Mouse (Mus musculus): Measurements from ENCODE around the gene Trpc4ap.

The Trpc4ap gene

DNA sequence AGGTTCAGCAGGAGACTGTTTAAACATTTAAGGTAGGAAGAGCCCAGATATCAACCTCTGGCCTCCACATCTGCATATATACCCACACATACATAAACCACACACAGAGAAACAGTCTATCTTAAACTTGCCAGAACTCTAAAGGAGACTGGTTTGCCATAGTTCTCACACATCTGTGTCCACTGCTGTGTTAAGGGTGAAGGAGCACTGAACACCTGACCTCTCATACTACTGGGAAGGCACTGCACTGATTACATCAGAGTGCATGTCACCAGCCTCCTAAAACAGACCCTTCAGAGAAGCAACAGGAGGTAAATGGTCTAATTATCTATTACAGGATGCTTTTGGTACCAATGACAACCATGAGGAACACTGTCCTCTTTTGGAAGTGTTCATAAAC, 55.3 kb downstream of the Trpc4ap start:
- no peak for DNase-seq

- DNase-seq = no peak
These were observed 56.2 kb downstream of the Trpc4ap start for GRCm38 (mm10) chr2:155635961-155636360.

DNA sequence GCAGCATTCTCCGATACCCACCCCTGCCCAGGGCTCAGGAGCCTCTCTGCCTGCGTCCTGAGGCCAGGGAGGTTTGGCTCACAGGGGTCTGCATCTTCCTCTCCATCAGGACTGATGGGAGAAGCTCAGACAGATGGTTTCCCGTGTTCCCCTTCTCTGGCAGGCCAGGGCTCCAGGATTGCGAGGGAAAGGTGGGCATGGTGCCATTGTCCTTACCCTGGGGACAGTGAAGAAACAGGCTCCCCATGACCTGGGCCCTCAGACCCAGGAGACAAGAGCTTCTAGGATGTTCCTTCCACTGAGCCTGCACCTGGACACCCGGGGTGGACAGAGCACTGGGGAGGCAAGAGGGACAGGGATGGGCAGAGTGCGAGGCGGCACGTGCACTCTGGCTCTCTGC, 57.6 kb downstream of the Trpc4ap start:
- DNase-seq = no peak

DNA sequence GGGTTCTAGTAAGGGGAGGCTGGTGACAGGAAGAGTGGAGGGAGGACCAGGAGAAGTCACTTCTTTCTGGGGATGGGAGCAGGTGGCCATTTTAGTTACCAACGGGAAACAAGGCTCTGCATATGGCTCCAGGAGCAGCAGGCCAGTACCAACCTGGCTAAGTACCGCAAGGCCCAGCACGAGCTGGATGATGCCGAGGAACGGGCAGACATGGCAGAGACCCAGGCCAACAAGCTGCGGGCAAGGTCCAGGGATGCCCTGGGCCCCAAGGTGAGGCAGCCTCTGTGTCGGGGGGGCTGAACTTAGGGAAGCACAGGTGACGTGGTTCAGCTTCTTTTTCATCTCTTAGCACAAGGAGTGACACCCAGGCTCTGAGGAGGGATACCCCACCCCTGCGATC, 58.5 kb downstream of the Trpc4ap start:
- DNase-seq = no peak

- DNase-seq = no peak
These were observed 59.1 kb downstream of the Trpc4ap start for GRCm38 (mm10) chr2:155633121-155633520.

DNA sequence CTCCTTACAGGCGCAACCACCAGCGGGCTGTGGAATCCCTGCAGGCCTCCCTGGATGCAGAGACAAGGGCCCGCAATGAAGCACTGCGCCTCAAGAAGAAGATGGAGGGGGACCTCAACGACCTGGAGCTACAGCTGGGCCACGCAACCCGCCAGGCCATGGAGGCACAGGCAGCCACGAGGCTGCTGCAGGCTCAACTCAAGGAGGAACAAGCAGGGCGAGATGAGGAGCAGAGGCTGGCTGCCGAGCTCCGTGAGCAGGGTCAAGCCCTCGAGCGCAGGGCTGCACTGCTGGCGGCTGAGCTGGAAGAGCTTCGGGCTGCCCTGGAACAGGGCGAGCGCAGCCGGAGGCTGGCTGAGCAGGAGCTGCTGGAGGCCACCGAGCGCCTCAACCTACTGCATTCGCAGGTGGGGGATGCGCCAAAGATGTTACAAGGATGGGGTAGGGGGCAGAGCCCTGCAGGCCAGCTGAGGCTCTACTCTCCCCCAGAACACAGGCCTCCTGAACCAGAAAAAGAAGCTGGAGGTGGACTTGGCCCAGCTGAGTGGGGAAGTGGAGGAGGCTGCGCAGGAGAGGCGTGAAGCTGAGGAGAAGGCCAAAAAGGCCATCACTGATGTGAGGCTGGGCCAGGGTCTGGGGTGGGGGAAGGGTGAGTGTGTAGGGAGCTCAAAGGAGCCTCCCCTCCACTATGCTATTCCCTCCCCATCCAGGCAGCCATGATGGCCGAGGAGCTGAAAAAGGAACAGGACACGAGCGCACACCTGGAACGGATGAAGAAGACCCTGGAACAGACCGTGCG, 59.8 kb downstream of the Trpc4ap start:
- no peak for DNase-seq

DNA sequence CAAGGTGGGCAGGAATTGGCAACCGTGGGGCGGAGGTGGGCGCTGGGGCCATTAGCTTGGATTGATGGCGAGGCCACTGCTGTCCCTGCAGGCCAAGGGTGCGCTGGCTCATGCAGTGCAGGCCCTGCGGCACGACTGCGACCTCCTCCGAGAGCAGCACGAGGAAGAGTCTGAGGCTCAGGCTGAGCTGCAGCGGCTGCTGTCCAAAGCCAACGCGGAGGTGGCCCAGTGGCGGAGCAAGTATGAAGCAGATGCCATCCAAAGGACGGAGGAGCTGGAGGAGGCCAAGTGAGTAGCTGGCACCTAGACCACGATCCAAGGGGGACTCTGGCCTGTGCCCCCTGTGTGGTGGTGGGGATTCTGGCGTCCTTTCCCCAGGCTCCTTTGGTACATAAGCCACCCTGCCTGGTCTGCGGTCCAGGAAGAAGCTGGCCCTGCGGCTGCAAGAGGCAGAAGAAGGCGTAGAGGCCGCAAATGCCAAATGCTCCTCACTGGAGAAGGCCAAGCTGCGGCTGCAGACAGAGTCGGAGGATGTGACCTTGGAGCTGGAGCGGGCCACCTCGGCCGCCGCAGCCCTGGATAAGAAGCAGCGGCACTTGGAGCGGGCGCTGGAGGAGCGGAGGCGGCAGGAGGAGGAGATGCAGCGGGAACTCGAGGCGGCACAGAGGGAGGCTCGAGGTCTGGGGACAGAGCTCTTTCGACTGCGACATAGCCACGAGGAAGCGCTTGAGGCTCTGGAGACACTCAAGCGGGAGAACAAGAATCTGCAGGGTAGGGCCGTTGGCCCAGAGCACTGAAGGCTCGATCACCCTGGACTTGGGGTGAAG, 61.4 kb downstream of the Trpc4ap start:
- DNase-seq = no peak

DNA sequence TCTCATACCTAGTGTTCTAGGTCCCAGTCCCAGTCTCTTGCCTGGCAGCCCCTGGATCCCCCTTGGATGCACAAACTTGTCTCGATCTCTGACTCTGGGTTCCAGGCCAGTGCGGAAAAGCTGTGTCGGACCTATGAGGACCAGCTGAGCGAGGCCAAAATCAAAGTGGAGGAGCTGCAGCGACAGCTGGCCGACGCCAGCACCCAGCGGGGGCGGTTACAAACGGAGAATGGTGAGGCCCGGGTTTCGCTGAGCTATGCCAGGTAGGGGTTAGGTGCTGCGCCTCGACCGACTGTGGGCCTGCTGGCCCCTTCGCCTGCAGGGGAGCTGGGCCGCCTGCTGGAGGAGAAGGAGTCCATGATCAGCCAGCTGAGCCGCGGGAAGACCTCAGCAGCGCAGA, 62.0 kb downstream of the Trpc4ap start:
- DNase-seq = no peak

GRCm38 (mm10) chr2:155629231-155629661, 62.9 kb downstream of the Trpc4ap start:
- peak; percentile 25 for DNase-seq

DNA sequence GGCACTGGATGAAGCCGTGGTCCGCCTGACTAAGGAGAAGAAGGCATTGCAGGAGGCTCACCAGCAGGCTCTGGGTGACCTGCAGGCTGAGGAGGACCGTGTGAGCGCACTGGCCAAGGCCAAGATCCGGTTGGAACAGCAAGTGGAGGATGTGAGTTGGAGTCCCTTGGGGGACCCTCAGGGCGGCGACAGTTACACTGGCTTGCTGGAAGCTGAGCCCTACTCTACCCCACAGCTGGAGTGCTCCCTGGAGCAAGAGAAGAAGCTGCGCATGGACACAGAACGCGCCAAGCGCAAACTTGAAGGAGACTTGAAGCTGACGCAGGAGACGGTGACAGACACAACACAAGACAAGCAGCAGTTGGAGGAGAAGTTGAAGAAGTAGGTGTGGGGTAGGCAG, 63.7 kb downstream of the Trpc4ap start:
- no peak for DNase-seq

DNA sequence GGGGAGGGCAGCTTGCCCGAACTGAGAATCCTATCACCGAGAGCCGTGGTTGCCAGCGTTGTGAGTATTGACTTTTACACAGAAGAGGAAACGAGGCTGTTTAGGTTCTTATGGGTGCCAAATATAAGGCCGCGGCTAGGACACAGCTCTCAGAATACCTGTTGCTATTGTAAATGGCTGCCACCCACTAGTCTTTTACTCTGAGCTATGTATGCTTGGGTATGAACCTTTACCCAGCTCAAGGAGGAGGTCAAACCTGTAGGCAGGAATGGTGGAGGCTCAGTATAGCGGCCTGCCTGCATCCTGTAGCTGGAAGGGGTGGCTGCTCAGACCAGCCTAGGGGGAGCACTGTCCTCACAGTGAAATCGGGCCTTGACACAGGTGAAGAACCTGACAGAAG, 64.1 kb downstream of the Trpc4ap start:
- no peak for DNase-seq

DNA sequence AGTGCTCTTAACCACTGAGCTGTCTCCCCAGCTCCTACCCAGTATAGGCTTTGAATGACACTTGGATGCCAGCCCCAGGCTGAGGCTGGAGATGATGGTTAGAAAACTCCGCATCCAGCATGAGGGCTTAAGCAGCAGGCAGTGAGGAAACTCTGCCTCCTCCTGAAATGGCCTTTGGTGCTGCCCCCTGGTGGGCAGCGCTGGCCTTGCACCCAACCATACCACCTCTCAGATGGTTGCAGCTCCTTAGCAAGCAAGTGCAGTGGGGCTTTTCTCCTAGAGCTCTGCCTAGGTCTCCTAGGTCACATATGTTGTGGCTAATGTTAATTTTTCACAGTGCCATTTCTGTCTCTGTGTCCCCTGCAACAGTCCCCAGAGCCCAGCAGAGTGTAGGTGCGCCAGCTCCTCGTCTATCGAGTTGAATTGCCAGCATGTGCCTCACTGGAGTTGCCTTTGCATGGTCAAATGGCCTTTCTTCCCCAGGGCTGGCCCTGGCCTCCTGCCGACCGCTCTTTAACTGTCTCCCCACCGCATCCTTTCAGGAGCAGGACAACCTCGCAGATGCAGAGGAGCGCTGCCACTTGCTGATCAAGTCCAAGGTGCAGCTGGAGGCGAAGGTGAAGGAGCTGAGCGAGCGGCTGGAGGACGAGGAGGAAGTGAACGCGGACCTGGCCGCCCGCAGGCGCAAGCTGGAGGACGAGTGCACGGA, 65.0 kb downstream of the Trpc4ap start:
- DNase-seq = peak; percentile 75

DNA sequence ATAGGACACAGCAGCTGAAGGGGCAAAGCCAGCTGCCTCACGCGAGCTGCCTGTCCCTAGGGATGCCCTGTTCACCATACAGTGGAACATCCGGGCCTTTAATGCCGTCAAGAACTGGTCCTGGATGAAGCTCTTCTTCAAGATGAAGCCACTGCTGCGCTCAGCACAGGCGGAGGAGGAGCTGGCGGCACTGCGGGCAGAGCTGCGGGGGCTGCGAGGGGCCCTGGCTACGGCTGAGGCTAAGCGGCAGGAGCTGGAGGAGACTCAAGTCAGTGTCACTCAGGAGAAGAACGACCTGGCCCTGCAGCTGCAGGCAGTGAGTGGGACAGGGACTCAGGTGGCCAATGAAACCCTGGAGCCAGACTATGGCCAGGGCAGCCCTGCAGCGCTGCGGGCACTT, 65.9 kb downstream of the Trpc4ap start:
- DNase-seq = no peak

GRCm38 (mm10) chr2:155624730-155625129, 67.5 kb downstream of the Trpc4ap start:
- peak; percentile 28 for DNase-seq

GRCm38 (mm10) chr2:155623996-155624395, 68.2 kb downstream of the Trpc4ap start:
- no peak for DNase-seq

DNA sequence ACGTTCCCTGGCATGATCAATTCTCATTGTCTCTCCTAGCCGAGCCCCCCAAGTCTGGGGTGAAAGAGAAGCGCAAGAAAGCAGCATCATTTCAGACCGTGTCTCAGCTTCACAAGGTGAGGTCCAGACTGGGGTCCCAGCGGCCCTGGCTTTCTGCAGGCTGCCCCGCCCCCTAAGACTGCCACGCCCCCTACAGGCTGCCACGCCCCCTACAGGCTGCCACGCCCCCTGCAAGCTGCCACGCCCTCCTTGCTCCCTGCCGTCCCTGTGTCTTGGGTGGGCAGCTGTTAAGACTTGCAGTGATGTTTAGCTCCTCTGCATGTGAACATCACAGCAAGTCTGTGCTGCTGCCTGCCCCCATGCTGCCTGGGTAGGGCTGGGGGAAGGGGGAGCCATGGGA, 69.6 kb downstream of the Trpc4ap start:
- no peak for DNase-seq

GRCm38 (mm10) chr2:155619817-155620216, 72.4 kb downstream of the Trpc4ap start:
- DNase-seq = peak; percentile 91

DNA sequence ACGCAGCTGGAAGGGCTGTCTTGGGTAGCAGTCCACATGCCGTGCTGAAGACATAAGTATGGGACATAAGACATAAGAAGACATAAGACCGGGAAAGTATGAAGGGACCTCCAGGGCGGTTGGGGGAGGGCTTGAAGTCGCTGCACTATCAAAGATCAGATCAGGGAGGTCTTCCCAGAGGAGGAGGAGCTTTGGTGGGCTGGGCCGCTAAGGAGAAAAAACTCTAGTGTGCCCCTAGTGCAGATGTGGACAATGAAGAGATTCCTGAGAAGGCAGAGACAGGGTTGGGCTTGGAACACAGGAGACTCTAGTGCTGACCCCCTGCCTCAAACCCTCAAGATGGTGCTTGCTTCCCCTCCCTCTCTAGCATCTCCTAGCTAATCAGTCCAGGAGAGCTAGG, 75.2 kb downstream of the Trpc4ap start:
- no peak for DNase-seq

- no peak for DNase-seq
These were observed 78.2 kb downstream of the Trpc4ap start for GRCm38 (mm10) chr2:155613953-155614352.

DNA sequence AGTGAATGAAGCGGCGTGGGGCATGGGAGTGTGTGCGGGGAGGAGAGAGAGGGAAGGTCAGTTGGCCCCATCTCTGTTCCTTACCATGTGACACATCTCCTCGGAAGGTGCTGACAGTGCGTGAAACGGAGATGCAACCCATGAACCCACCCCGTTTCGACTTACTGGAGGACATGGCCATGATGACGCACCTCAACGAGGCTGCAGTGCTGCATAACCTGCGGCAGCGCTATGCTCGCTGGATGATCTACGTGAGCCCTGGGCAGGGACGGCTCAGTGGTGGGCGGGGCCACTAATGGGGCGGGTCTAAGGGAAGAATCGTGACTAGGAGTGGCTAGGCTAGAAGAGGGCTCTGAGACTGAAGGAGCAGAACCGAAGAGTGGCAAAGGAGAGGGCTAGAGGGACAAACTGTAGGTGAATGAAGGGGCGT, 78.8 kb downstream of the Trpc4ap start:
- DNase-seq = peak; percentile 70

DNA sequence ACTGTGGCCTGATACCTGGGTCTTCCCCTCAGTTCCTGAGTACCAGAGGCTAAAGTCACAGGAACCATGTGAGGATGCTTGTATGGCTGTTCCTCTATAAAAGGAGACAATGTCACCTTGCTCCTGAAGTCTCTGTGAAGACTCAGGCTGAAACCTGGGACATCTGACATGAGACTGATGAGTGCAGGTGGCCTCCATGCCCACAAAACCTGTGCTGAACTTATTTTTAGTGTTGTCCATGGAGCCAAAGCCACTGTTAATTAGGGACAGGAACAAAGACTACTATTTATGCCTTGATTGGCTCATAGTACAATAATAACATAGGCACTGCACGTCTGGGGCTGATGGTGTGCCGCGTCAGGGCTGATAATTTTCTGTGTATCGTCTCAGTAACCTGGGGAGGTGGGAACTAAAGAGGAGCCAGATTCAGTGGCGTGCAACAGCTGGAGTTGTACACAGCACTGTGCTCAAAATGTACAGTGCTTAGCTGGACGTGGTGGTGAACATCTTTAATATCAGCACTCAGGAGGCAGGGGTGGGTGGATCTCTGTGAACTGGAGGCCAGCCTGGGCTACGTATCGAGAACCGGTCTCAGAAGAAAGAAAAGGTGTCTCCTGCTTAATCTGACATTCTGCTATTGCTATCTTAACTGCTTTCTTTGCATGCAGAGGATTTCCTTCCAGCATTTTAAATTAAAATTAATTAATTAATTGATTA, 80.2 kb downstream of the Trpc4ap start:
- no peak for DNase-seq

GRCm38 (mm10) chr2:155610978-155611377, 81.2 kb downstream of the Trpc4ap start, which contains the start of gene Myh7b:
Myh7b (plus strand) TSS chr2:155611212.
- no peak for DNase-seq

DNA sequence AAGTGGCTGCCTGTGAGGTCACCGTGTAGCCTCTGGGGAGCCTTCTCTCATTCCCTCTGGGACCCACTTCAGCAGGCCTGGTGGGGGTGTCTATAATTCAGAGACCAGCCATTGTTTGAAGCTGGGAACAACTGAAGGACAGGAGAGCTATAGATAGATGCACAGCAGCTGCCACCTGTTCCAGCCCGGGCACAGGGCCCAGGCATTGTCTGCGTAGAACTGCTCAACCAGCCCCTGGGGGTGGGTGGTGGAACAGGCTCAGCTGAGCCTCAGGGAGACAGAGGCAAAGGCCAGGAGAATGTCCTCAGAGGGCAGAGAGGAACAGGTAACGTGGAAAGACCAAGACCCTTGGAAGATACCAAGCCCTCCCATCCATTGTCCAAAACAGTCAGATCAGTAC, 85.8 kb downstream of the Trpc4ap start:
- DNase-seq = no peak
